Mouse (Mus musculus): ENCODE results near the gene Bpifa6.

Bpifa6 gene

GRCm38 (mm10) chr2:154038932-154039331 is 64.2 kb downstream of the Bpifa6 start:
- DNase-seq (ENCODE audit: low spot score), result no peak

- no peak for DNase-seq (ENCODE audit: low spot score)
Measured at GRCm38 (mm10) chr2:154044743-154045142, 70.0 kb downstream of the Bpifa6 start.

Measured in testis, postnatal 14 days (tissue).